Mouse (Mus musculus): ENCODE results near the gene Zfp318.

Zfp318 gene

GRCm38 (mm10) chr17:46446264-46446663, 62.7 kb downstream of the Zfp318 start:
- DNase-seq (ENCODE audit: low read depth, low spot score): no peak

GRCm38 (mm10) chr17:46452683-46453082, 69.2 kb downstream of the Zfp318 start:
- DNase-seq (ENCODE audit: low read depth, low spot score): no peak

GRCm38 (mm10) chr17:46453302-46453948, 69.9 kb downstream of the Zfp318 start:
- DNase-seq (ENCODE audit: low read depth, low spot score): no peak

- DNase-seq (ENCODE audit: low read depth, low spot score): no peak
These were observed 70.5 kb downstream of the Zfp318 start for GRCm38 (mm10) chr17:46453970-46454411.

GRCm38 (mm10) chr17:46454539-46454938, 71.0 kb downstream of the Zfp318 start:
- DNase-seq (ENCODE audit: low read depth, low spot score): no peak

GRCm38 (mm10) chr17:46455110-46455691, 71.7 kb downstream of the Zfp318 start:
- DNase-seq (ENCODE audit: low read depth, low spot score): no peak

- no peak for DNase-seq (ENCODE audit: low read depth, low spot score)
These were observed 74.3 kb downstream of the Zfp318 start for GRCm38 (mm10) chr17:46457791-46458190.

GRCm38 (mm10) chr17:46458439-46458838, 74.9 kb downstream of the Zfp318 start:
- no peak for DNase-seq (ENCODE audit: low read depth, low spot score)

GRCm38 (mm10) chr17:46460673-46461072, 77.1 kb downstream of the Zfp318 start:
- DNase-seq (ENCODE audit: low read depth, low spot score): no peak

- no peak for DNase-seq (ENCODE audit: low read depth, low spot score)
These were observed 77.8 kb downstream of the Zfp318 start for GRCm38 (mm10) chr17:46461347-46461746.

- no peak for DNase-seq (ENCODE audit: low read depth, low spot score)
These were observed 78.7 kb downstream of the Zfp318 start for GRCm38 (mm10) chr17:46462226-46462625.

- no peak for DNase-seq (ENCODE audit: low read depth, low spot score)
These were observed 84.3 kb downstream of the Zfp318 start for GRCm38 (mm10) chr17:46467830-46468229.
